Mouse (Mus musculus) neural tube, embryonic 11.5 days (tissue): ENCODE measurements around the gene Zbtb8a. TPM values are rescaled to one million over a fixed set of nuclear protein-coding genes. Genes with fewer than 3 reads are reported as not detected.

ENCODE experiments used
- ATAC-seq: fragments of 200-750 bp; cut with Nextera tagmentation; 2 replicates; pipeline ENCODE4 v1.8.0; 2017; ENCODE audit warnings: moderate number of reproducible peaks, mild to moderate bottlenecking, moderate TSS enrichment, moderate library complexity; ENCODE audit not compliant: insufficient read depth, low FRiP score, low TSS enrichment
- DNase-seq: peaks from one replicate; pipeline ENCODE4 v3.0.0-alpha.2; 2015; ENCODE audit warnings: low spot score
- H3K27ac ChIP-seq: fragments of 300-500 bp; sonication (generic); 2 replicates; pipeline ENCODE4 v1.5.1; 2014; ENCODE audit warnings: low read depth, mild to moderate bottlenecking, low read length
- H3K27me3 ChIP-seq: fragments of 300-500 bp; sonication (generic); 2 replicates; pipeline ENCODE4 v1.6.1; 2014; ENCODE audit warnings: mild to moderate bottlenecking, low read length, mixed read lengths; ENCODE audit not compliant: control insufficient read depth, insufficient read depth
- H3K36me3 ChIP-seq: fragments of 300-500 bp; sonication (generic); 2 replicates; pipeline ENCODE4 v1.6.1; 2014; ENCODE audit warnings: mild to moderate bottlenecking, low read length, moderate library complexity, mixed read lengths; ENCODE audit not compliant: control insufficient read depth, insufficient read depth
- H3K4me1 ChIP-seq: fragments of 300-500 bp; sonication (generic); 2 replicates; pipeline ENCODE4 v1.6.1; 2014; ENCODE audit warnings: low read length, mixed read lengths; ENCODE audit not compliant: control insufficient read depth, insufficient read depth
- H3K4me2 ChIP-seq: fragments of 300-500 bp; sonication (generic); 2 replicates; pipeline ENCODE4 v1.6.1; 2014; ENCODE audit warnings: low read depth, mild to moderate bottlenecking, moderate library complexity
- H3K4me3 ChIP-seq: fragments of 300-500 bp; sonication (generic); 2 replicates; pipeline ENCODE4 v1.5.1; 2014; ENCODE audit warnings: low read depth, low read length
- H3K9ac ChIP-seq: fragments of 300-500 bp; sonication (generic); 2 replicates; pipeline ENCODE4 v1.6.1; 2014; ENCODE audit warnings: mild to moderate bottlenecking, low read length
- H3K9me3 ChIP-seq: fragments of 300-500 bp; sonication (generic); 2 replicates; pipeline ENCODE4 v1.6.1; 2016; ENCODE audit warnings: low read length; ENCODE audit not compliant: control insufficient read depth
- WGBS: fragments of 180-500 bp; shearing (Covaris S2); extraction: QIAGEN DNeasy Blood & Tissue Kit; methylation state at CpG from one replicate; pipeline ENCODE4 v1.1.7; 2014; 5-methylcytosine and 5-hydroxymethylcytosine counted together
- polyA plus RNA-seq: library from polyadenylated mRNA; unstranded; fragments of >200 nt; fragmentation: Nextera tagmentation; extraction: Ambion mirVana; gene quantifications from 2 replicates; pipeline ENCODE4 v1.2.1, GENCODE M21; 2014

The Zbtb8a gene
- polyA plus RNA-seq, 1 experiment from 2014 or later = 7.4 TPM

- H3K36me3 ChIP-seq = peaks cover 31% of the 10 kb centered on the region
Observed at GRCm38 (mm10) chr4:129313886-129314285, 64.0 kb downstream of the Zbtb8a start.

GRCm38 (mm10) chr4:129307936-129308335, 70.0 kb downstream of the Zbtb8a start:
- 89% methylated on average over 1 of the region's 1 CpGs for WGBS

More at GRCm38 (mm10) chr4:129313886-129314285, 64.0 kb downstream of the Zbtb8a start:
- ATAC-seq (no peak), DNase-seq (no peak)
- Histone ChIP-seq H3K9me3 (no peaks in the 10 kb centered on the region), H3K27me3 (no peaks in the 10 kb centered on the region), H3K9ac (no peak overlapping the region), H3K4me1 (no peaks in the 10 kb centered on the region), H3K27ac (no peak overlapping the region), H3K4me3 (no peak overlapping the region), H3K4me2 (no peak overlapping the region)
- 92% methylated on average over 3 of the region's 3 CpGs for WGBS

GRCm38 (mm10) chr4:129304306-129304705, 73.6 kb downstream of the Zbtb8a start:
- H3K27ac ChIP-seq = no peak overlapping the region
- no peak overlapping the region for H3K4me3 ChIP-seq
- H3K27me3 ChIP-seq = no peaks in the 10 kb centered on the region
- no peaks in the 10 kb centered on the region for H3K9me3 ChIP-seq
- no peak for ATAC-seq
- 80% methylated on average over 1 of the region's 1 CpGs for WGBS
- H3K9ac ChIP-seq = no peak overlapping the region
- peaks cover 9% of the 10 kb centered on the region for H3K36me3 ChIP-seq
- no peaks in the 10 kb centered on the region for H3K4me1 ChIP-seq
- H3K4me2 ChIP-seq = no peak overlapping the region
- DNase-seq = no peak

More at GRCm38 (mm10) chr4:129307936-129308335, 70.0 kb downstream of the Zbtb8a start:
- no peak for ATAC-seq
- Histone ChIP-seq H3K36me3 (peaks cover 14% of the 10 kb centered on the region), H3K4me2 (no peak overlapping the region), H3K27me3 (no peaks in the 10 kb centered on the region), H3K9ac (no peak overlapping the region), H3K27ac (no peak overlapping the region), H3K4me3 (no peak overlapping the region), H3K4me1 (no peaks in the 10 kb centered on the region), H3K9me3 (no peaks in the 10 kb centered on the region)
- no peak for DNase-seq

GRCm38 (mm10) chr4:129303816-129304215, 74.1 kb downstream of the Zbtb8a start:
- 85% methylated on average over 9 of the region's 9 CpGs for WGBS
- DNase-seq = no peak
- Histone ChIP-seq H3K27ac (no peak overlapping the region), H3K9me3 (no peaks in the 10 kb centered on the region), H3K9ac (no peak overlapping the region), H3K27me3 (no peaks in the 10 kb centered on the region), H3K4me3 (no peak overlapping the region), H3K36me3 (peaks cover 9% of the 10 kb centered on the region), H3K4me2 (no peak overlapping the region), H3K4me1 (no peaks in the 10 kb centered on the region)
- no peak for ATAC-seq

Other genes starting within 250 kb of the Zbtb8a start
- gene Fndc5, start 241.1 kb downstream of the Zbtb8a start, polyA plus RNA-seq = 23.5 and 26.2 TPM in 2 replicates
- gene S100pbp, start 188.4 kb downstream of the Zbtb8a start, polyA plus RNA-seq = 21.3 and 21.5 TPM in 2 replicates
- gene Yars, start 188.4 kb downstream of the Zbtb8a start, polyA plus RNA-seq = 103 and 115 TPM in 2 replicates
- 3.9 and 4.3 TPM in 2 replicates for gene C77080, start 116.7 kb downstream of the Zbtb8a start, polyA plus RNA-seq
- gene Sync, start 90.5 kb downstream of the Zbtb8a start, polyA plus RNA-seq = 1.3 and 1.6 TPM in 2 replicates
- 483 and 511 TPM in 2 replicates for gene Rbbp4, start 42.7 kb downstream of the Zbtb8a start, polyA plus RNA-seq
- gene Zbtb8os, start 42.4 kb downstream of the Zbtb8a start, polyA plus RNA-seq = 36.7 and 42.4 TPM in 2 replicates
- 2.1 and 2.6 TPM in 2 replicates for gene Zbtb8b, start 62.7 kb upstream of the Zbtb8a start, polyA plus RNA-seq
- 27.6 and 31.7 TPM in 2 replicates for gene Bsdc1, start 83.5 kb upstream of the Zbtb8a start, polyA plus RNA-seq
- gene Tssk3, start 112.9 kb upstream of the Zbtb8a start, polyA plus RNA-seq = not detected in 2 replicates
- gene Fam229a, start 113.1 kb upstream of the Zbtb8a start, polyA plus RNA-seq = not detected in 2 replicates
- gene Marcksl1, start 135.5 kb upstream of the Zbtb8a start, polyA plus RNA-seq = 1,866 and 1,920 TPM in 2 replicates
- 243 and 258 TPM in 2 replicates for gene Hdac1, start 164.6 kb upstream of the Zbtb8a start, polyA plus RNA-seq
- gene Lck, start 195.5 kb upstream of the Zbtb8a start, polyA plus RNA-seq = 6.3 and 7.0 TPM in 2 replicates
- gene Fam167b, start 200.4 kb upstream of the Zbtb8a start, polyA plus RNA-seq = 1.1 and 1.3 TPM in 2 replicates
- 274 and 291 TPM in 2 replicates for gene Eif3i, start 222.5 kb upstream of the Zbtb8a start, polyA plus RNA-seq
- 187 and 192 TPM in 2 replicates for gene Tmem234, start 222.6 kb upstream of the Zbtb8a start, polyA plus RNA-seq
- gene Dcdc2b, start 236.1 kb upstream of the Zbtb8a start, polyA plus RNA-seq = 2.6 and 4.5 TPM in 2 replicates
- 25.7 and 30.2 TPM in 2 replicates for gene Iqcc, start 241.0 kb upstream of the Zbtb8a start, polyA plus RNA-seq
- gene Ccdc28b, start 245.8 kb upstream of the Zbtb8a start, polyA plus RNA-seq = 65.9 and 69.4 TPM in 2 replicates